Mouse (Mus musculus) olfactory bulb, adult 2 months (tissue): ENCODE measurements at regions not wholly inside any gene's neighbourhood (a gene's known extent, or its start where the extent isn't known, plus 50 kb on each side); places are given as distances from the start of the nearest gene placed in this dataset.

Experiments used
- CTCF ChIP-seq: fragments of 200-500 bp; IDR thresholded peaks from 2 replicates; pipeline ENCODE4 v1.5.1; 2012; ENCODE audit warnings: low read depth, mild to moderate bottlenecking, low read length, moderate library complexity; ENCODE audit not compliant: insufficient read depth
- POLR2A ChIP-seq: fragments of 200-500 bp; IDR thresholded peaks from 2 replicates; pipeline ENCODE4 v1.6.1; 2012; ENCODE audit warnings: mild to moderate bottlenecking, low read depth, low read length, moderate library complexity; ENCODE audit not compliant: insufficient read depth

- no peak for TF ChIP-seq POLR2A
- TF ChIP-seq CTCF, result no peak
Observed at GRCm38 (mm10) chr5:33492604-33493315, 59.0 kb upstream of the Nkx1-1 start.
